Mouse (Mus musculus) limb, embryonic 10.5 days (tissue): Measurements from ENCODE around the gene Gpr62. TPM values are rescaled to one million over a fixed set of nuclear protein-coding genes. Genes with fewer than 3 reads are reported as not detected.

Experiments used
- DNase-seq: peaks from one replicate; pipeline ENCODE4 v3.0.0-alpha.2; 2017; ENCODE audit warnings: low spot score
- H3K27ac ChIP-seq: fragments of 300-500 bp; sonication (generic); 2 replicates; pipeline ENCODE4 v1.5.1; 2016; ENCODE audit warnings: mild to moderate bottlenecking
- H3K27me3 ChIP-seq: fragments of 300-500 bp; sonication (generic); 2 replicates; pipeline ENCODE4 v1.6.1; 2016; ENCODE audit warnings: low read depth, mild to moderate bottlenecking; ENCODE audit not compliant: poor library complexity, severe bottlenecking
- H3K36me3 ChIP-seq: fragments of 300-500 bp; sonication (generic); 2 replicates; pipeline ENCODE4 v1.6.1; 2016; ENCODE audit warnings: mild to moderate bottlenecking, moderate library complexity
- H3K4me1 ChIP-seq: fragments of 300-500 bp; sonication (generic); 2 replicates; pipeline ENCODE4 v1.6.1; 2016
- H3K4me3 ChIP-seq: fragments of 300-500 bp; sonication (generic); 2 replicates; pipeline ENCODE4 v1.5.1; 2016; ENCODE audit warnings: mild to moderate bottlenecking, moderate library complexity
- H3K9me3 ChIP-seq: fragments of 300-500 bp; sonication (generic); replicated peaks from 2 replicates; pipeline ENCODE4 v1.6.1; 2016; ENCODE audit warnings: mild to moderate bottlenecking
- WGBS: fragments of 180-500 bp; shearing (Covaris S2); methylation state at CpG from one replicate; pipeline ENCODE4 v1.1.7; 2016; 5-methylcytosine and 5-hydroxymethylcytosine counted together
- polyA plus RNA-seq: library from polyadenylated mRNA; unstranded; fragments of >200 nt; fragmentation: Nextera tagmentation; extraction: Ambion mirVana; gene quantifications from 2 replicates; pipeline ENCODE4 v1.2.1, GENCODE M21; 2016

Gpr62 gene
- polyA plus RNA-seq, 1 experiment from 2014 or later: 0.59 TPM

- 70% methylated on average over 4 of the region's 4 CpGs for WGBS
- no peaks in the 10 kb centered on the region for H3K36me3 ChIP-seq
- H3K27ac ChIP-seq: 0 out of 2 replicates have a peak overlapping the region, but pooled peaks have one; percentile 27
Measured at GRCm38 (mm10) chr9:106472321-106472720, 6.6 kb upstream of the Gpr62 start.

DNA sequence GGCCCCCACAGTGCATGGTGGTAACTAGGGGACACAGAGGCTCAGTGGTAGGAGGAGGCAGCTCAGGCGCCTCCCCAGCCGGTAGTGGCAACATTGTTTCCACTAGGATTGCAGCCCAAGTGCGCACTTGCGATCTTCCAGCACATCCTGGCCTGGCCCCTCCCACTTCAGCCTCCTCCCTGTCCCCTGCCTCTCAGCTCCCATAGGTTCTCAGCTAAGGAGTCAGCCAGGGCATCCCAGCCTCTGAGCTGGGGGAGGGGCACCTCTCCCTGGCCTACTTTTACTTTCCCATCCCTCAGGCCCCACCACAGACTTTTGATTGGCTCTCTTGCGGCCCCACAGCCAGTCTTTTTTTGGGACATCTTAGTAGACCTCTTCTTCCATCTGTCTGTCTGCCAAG is 6.2 kb upstream of the Gpr62 start:
- H3K36me3 ChIP-seq: no peaks in the 10 kb centered on the region
- peak overlapping the region; percentile 27; the same call in 1 of the 2 replicates for H3K27ac ChIP-seq
- 0 out of 2 replicates have a peak, but pooled peaks cover 9% of the 10 kb centered on the region for H3K27me3 ChIP-seq
- H3K9me3 ChIP-seq: no peaks in the 10 kb centered on the region
- H3K4me3 ChIP-seq: peak overlapping the region; percentile 27
- WGBS: 9% methylated on average over 5 of the region's 5 CpGs
- DNase-seq: no peak
- H3K4me1 ChIP-seq: peaks cover 52% of the 10 kb centered on the region

More at GRCm38 (mm10) chr9:106472321-106472720, 6.6 kb upstream of the Gpr62 start:
- no peak for DNase-seq
- Histone ChIP-seq H3K27me3 (0 out of 2 replicates have a peak, but pooled peaks cover 9% of the 10 kb centered on the region), H3K4me1 (peaks cover 52% of the 10 kb centered on the region), H3K4me3 (no peak overlapping the region), H3K9me3 (no peaks in the 10 kb centered on the region)

DNA sequence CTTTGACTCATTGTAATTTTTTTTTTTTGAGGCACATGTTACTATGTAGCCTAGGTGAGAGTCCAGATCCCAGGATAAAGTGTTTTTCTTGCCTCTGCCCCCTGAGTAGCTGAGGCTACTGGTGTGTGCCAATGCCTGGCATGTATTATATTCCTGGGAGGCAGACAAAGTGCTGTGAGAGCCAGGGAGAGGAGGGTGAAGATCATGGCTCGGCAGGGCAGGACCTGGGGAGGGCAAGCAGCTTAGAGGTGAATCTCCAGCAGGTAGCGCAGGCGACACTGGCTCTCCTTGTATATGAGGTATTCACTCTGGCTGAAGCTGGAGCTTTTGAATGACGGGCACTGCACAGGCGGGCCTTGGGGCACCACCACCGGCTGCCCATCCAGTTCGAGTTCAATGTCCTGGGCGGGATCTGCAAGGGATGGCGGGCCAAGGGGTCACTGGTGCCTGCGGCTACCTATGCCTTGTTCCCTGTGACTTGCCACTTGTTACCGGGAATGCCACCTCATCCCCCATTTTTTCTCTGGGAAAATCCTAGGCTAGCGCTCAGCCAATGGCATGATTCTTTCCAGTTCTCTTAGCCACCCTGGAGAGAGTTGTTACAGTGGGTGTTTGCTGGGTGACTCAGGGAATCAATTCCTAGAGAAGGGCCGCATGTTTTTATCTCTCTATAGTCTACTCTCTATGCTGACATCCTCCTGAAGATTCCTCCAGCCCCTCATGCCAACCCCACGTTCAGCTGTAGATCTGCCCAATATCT is 5.4 kb upstream of the Gpr62 start:
- Histone ChIP-seq H3K4me1 (peaks cover 47% of the 10 kb centered on the region), H3K4me3 (peak overlapping the region; percentile 27), H3K9me3 (no peaks in the 10 kb centered on the region), H3K27me3 (0 out of 2 replicates have a peak, but pooled peaks cover 10% of the 10 kb centered on the region), H3K36me3 (no peaks in the 10 kb centered on the region), H3K27ac (no peak overlapping the region)
- 63% methylated on average over 14 of the region's 14 CpGs for WGBS
- no peak for DNase-seq

DNA sequence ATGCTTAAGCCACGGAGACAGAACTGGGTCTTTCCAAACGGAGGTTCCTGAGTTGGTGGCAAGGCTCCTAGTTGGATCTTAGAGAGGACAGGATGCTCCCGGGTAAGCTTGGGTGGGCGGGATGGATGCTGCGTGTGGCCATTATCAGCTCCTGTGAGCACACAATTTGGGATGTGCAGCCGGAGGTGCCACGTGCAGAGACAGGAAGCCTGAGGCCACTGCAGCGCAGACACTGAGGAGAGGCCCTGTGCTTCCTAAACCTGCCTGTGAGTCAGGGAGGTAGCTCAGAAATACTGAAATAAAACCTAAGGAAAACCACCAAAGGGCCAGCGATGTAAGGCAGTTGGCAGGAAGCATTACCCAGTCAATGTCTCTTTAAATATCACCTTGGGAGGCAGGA is 4.0 kb upstream of the Gpr62 start:
- no peak for DNase-seq
- Histone ChIP-seq H3K27me3 (peaks cover 23% of the 10 kb centered on the region; the same call in 1 of the 2 replicates), H3K27ac (no peak overlapping the region), H3K36me3 (peaks cover 9% of the 10 kb centered on the region), H3K4me3 (no peak overlapping the region), H3K9me3 (no peaks in the 10 kb centered on the region), H3K4me1 (peaks cover 46% of the 10 kb centered on the region)
- WGBS: 72% methylated on average over 9 of the region's 9 CpGs

DNA sequence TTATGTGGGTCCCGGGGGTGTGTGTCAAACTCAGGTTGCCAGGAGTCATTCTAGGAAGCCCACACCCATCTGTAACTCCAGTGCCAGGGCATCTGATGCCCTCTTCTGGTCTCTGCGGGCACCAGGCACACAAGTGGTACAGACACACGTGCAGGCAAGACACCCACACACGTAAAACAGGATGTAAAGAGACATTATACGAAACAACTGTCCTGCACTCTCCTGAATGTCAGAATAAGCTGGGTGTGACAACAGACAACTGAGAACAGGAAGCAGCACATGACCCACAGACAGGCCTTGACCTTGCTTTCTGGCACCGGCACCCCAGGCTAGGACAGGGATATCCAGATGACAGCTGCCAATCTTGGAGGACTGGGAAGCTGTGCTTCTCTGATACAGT is 3.6 kb upstream of the Gpr62 start:
- Histone ChIP-seq H3K4me3 (no peak overlapping the region), H3K9me3 (no peaks in the 10 kb centered on the region), H3K27ac (no peak overlapping the region), H3K4me1 (peaks cover 46% of the 10 kb centered on the region), H3K27me3 (peaks cover 23% of the 10 kb centered on the region; the same call in 1 of the 2 replicates), H3K36me3 (peaks cover 13% of the 10 kb centered on the region)
- 74% methylated on average over 6 of the region's 6 CpGs for WGBS
- no peak for DNase-seq

DNA sequence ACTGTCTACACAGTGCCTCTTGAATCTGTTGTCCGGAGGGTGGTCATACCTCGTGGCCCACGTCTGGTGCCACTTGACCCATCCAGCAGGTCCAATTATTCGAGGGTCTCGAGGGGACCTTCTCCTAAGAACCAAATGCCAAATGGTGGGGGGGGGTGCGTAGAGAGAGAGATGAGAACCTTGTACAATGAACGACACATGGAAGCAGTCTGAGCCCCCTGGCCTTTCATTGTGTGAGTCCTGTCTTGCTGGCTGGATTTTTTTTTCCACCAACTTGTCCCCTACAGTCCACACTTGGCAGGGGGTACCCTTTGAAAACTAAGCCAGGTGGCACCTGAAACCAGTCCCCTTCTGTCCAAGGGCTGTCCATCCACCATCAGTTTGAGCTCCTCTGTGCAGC is 2.0 kb upstream of the Gpr62 start:
- peaks cover 34% of the 10 kb centered on the region for H3K27me3 ChIP-seq
- H3K4me1 ChIP-seq: peaks cover 48% of the 10 kb centered on the region
- no peak for DNase-seq
- H3K4me3 ChIP-seq: no peak overlapping the region
- H3K9me3 ChIP-seq: no peaks in the 10 kb centered on the region
- H3K27ac ChIP-seq: no peak overlapping the region
- 93% methylated on average over 7 of the region's 7 CpGs for WGBS
- H3K36me3 ChIP-seq: peaks cover 29% of the 10 kb centered on the region

DNA sequence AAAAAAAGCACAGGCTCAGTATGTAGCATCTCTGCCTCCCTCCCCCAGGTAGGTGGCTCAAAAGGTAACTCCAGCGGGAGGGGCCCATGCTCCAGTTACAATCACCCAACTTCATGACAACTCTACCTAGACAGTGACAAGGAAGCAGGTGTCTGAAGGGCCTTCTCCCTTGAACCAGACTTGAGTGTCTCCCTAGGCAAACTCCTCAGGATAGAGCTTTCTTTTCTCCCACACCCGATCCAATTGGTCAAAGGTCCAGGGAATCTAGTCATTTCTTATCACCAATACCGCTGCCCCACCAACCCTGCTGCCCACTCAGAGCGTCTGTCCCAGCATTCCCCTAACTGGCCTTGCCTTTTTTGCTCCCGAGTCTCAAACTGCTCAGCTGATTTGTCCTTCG is 983 bp upstream of the Gpr62 start:
- H3K4me1 ChIP-seq: peaks cover 42% of the 10 kb centered on the region
- no peak for DNase-seq
- H3K4me3 ChIP-seq: no peak overlapping the region
- H3K27ac ChIP-seq: no peak overlapping the region
- WGBS: 91% methylated on average over 6 of the region's 6 CpGs
- peaks cover 39% of the 10 kb centered on the region for H3K36me3 ChIP-seq
- H3K9me3 ChIP-seq: no peaks in the 10 kb centered on the region
- peaks cover 34% of the 10 kb centered on the region for H3K27me3 ChIP-seq

- DNase-seq: peak; percentile 81
- H3K4me3 ChIP-seq: peak overlapping the region; percentile 68
- peaks cover 51% of the 10 kb centered on the region for H3K4me1 ChIP-seq
- H3K27ac ChIP-seq: peak overlapping the region; percentile 88
- peaks cover 25% of the 10 kb centered on the region for H3K27me3 ChIP-seq
- 1% methylated on average over 99 of the region's 99 CpGs for WGBS
- no peaks in the 10 kb centered on the region for H3K9me3 ChIP-seq
- peaks cover 57% of the 10 kb centered on the region for H3K36me3 ChIP-seq
Measured at GRCm38 (mm10) chr9:106464751-106465541, 792 bp downstream of the Gpr62 start.

DNA sequence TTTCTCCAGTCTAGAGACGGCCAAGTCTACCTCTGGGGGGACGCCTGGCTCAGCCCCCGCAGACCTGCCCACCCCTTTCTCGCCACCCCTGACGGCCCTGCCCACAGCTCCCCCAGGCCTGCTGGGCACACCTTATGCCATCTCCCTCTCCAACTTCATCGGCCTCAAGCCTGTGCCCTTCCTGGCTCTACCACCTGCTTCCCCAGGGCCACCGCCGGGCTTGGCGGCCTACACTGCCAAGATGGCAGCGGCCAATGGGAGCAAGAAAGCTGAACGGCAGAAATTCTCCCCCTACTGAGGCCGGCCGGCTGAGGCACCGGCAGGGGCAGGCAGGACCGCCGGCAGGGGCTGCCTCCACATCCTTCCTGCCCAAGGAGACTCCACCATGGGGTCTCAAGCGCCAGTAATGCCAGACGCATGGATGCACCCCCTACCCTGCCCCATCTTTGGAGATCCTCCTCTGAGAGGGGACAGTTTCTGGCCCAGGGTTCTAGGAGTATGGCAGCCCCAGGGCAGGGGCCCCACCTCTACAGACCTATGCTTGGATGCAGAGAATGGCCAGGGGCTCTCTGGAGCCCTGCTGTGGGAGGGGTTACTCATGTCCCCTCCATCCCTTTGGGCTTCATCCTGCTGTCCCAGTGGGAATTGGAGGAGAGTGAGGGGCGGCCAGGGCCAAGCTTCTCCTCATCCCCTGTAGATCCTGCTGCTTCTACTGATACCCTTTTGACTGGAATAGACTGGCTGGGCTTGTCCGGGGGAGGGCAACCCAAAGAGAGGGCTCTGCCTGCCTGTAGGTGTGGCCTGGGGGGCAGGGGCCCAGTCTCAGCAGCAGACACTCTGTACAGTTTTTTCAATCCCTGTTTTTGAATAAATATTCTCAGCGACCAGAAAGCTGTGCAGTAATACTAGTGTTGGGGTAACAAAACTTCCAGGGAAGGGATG is 2.3 kb downstream of the Gpr62 start:
- Histone ChIP-seq H3K4me1 (peaks cover 61% of the 10 kb centered on the region), H3K27ac (no peak overlapping the region)

GRCm38 (mm10) chr9:106462430-106462800 is 3.3 kb downstream of the Gpr62 start:
- H3K36me3 ChIP-seq: peaks cover 82% of the 10 kb centered on the region
- WGBS: 95% methylated on average over 12 of the region's 12 CpGs
- no peak overlapping the region for H3K27ac ChIP-seq
- H3K4me3 ChIP-seq: no peak overlapping the region; the same call in 1 of the 2 replicates
- no peak for DNase-seq
- peaks cover 71% of the 10 kb centered on the region for H3K4me1 ChIP-seq
- no peaks in the 10 kb centered on the region for H3K9me3 ChIP-seq
- H3K27me3 ChIP-seq: peaks cover 25% of the 10 kb centered on the region

More for the DNA sequence above, 2.3 kb downstream of the Gpr62 start:
- 87% methylated on average over 21 of the region's 21 CpGs for WGBS
- Histone ChIP-seq H3K27me3 (peaks cover 25% of the 10 kb centered on the region), H3K36me3 (peaks cover 72% of the 10 kb centered on the region), H3K4me3 (no peak overlapping the region), H3K9me3 (no peaks in the 10 kb centered on the region)
- DNase-seq: no peak

GRCm38 (mm10) chr9:106461641-106462429 is 3.9 kb downstream of the Gpr62 start:
- H3K4me1 ChIP-seq: peaks cover 77% of the 10 kb centered on the region
- H3K4me3 ChIP-seq: no peak overlapping the region; the same call in 1 of the 2 replicates
- peaks cover 25% of the 10 kb centered on the region for H3K27me3 ChIP-seq
- no peak overlapping the region for H3K27ac ChIP-seq
- no peak for DNase-seq
- H3K9me3 ChIP-seq: no peaks in the 10 kb centered on the region
- peaks cover 88% of the 10 kb centered on the region for H3K36me3 ChIP-seq
- WGBS: 90% methylated on average over 16 of the region's 16 CpGs
